Mouse (Mus musculus): ENCODE measurements around the gene Cltc. TPM values are rescaled to one million over a fixed set of nuclear protein-coding genes. Genes with fewer than 3 reads are reported as not detected.

The Cltc gene
- polyA plus RNA-seq, 1 experiment from 2014 or later = 133 TPM

DNA sequence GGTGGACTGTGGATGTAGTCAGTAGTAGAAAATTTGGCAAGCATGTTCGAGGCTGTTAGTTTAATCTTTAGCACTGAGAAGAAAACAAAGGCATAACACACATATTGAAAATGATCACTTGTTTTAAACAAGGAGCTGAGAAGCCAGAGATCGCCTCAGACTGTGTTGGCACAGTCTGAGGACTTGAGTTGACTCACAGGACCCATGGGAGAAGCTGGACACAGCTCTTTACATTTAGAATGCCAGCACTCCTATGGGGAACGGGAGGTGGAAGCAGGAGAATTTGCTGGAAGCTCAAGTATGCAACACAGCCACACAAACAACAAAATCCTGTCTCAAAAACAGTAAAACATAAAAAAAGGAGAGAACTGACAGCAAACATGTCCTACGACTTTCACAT, 103.3 kb downstream of the Cltc start:
- H3K27me3 ChIP-seq (replicated peaks) = no peaks in the 10 kb centered on the region
- no peak for ATAC-seq
- H3K9me3 ChIP-seq (replicated peaks) = no peaks in the 10 kb centered on the region
- H3K27ac ChIP-seq = peak overlapping the region; percentile 45; the same call in 1 of the 2 replicates
- no peak overlapping the region for H3K4me3 ChIP-seq
- peaks cover 40% of the 10 kb centered on the region for H3K36me3 ChIP-seq
- peaks cover 37% of the 10 kb centered on the region for H3K4me1 ChIP-seq
- no peak overlapping the region for H3K9ac ChIP-seq
- no peak overlapping the region for H3K4me2 ChIP-seq
- WGBS (ENCODE audit: insufficient replicate concordance) = 74% methylated on average over 4 of the region's 4 CpGs

DNA sequence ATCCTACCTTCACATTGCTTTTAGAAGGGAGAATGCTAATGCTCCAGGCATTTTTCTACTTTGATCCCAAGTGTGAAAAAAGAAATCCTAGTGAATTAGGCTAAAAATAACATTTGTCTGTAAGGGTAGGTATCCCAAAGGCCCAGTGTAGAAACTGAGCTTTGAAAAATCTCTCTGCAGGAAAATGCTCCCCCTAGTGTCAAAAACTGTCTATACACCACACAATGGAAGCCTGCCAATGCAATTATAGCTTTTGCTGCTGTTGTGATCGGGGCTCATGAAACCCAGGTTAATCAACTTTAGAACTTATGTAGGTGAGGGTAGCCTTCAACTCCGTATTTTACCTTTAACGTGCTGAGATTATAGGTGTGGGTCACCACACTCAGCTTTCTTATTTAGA, 103.9 kb downstream of the Cltc start:
- Histone ChIP-seq H3K4me1 (peaks cover 32% of the 10 kb centered on the region), H3K4me2 (no peak overlapping the region), H3K9ac (no peak overlapping the region), H3K27ac (no peak overlapping the region), H3K36me3 (peaks cover 34% of the 10 kb centered on the region), H3K4me3 (no peak overlapping the region), H3K9me3 (replicated peaks) (no peaks in the 10 kb centered on the region), H3K27me3 (replicated peaks) (no peaks in the 10 kb centered on the region)
- no peak for ATAC-seq
- 32% methylated on average over 3 of the region's 3 CpGs for WGBS (ENCODE audit: insufficient replicate concordance)

DNA sequence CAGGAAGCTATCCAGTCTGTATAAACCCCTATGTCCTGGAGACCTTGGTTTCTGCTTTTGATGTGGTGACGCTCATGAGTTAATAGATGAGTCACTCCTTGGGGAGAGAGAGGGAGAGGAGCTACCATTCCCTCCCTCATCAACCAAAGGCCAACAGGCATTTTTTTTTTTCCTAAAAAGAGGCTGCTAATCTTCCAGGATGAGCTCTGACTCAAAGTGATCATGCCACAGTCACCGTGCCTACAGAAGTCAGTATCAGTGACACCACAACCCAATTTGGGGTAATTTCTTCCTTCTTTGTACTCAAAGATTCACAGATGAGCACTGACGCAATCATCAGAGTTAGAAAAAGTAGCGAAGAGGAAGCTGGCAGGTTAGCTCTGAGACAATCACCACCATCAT, 104.8 kb downstream of the Cltc start:
- Histone ChIP-seq H3K4me2 (no peak overlapping the region), H3K27ac (no peak overlapping the region), H3K4me1 (peaks cover 25% of the 10 kb centered on the region), H3K9me3 (replicated peaks) (no peaks in the 10 kb centered on the region), H3K4me3 (no peak overlapping the region), H3K27me3 (replicated peaks) (no peaks in the 10 kb centered on the region), H3K9ac (no peak overlapping the region), H3K36me3 (peaks cover 35% of the 10 kb centered on the region)
- ATAC-seq = no peak
- 77% methylated on average over 4 of the region's 4 CpGs for WGBS (ENCODE audit: insufficient replicate concordance)

DNA sequence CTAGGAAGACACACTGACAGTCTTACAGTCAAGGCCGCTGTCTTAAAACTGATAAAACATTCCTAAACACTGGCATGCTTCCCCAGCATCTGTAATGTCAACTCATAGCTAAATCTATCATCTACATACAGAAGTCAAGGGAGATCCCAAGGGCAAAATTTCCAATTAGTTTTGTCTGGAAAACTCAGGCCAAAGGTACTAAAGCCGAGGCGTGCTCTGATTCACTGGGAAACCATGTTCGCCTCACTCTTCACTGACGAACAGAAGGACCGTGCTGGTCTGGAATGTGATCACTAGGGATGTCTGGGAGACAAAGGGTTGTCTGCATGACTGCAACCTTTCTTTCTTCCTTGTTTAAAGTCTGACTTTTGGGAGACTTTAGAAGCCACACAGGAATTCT, 106.7 kb downstream of the Cltc start:
- ATAC-seq = no peak
- Histone ChIP-seq H3K4me3 (no peak overlapping the region), H3K9ac (no peak overlapping the region), H3K27me3 (replicated peaks) (no peaks in the 10 kb centered on the region), H3K27ac (peak overlapping the region; percentile 6; the same call in 1 of the 2 replicates), H3K4me2 (no peak overlapping the region), H3K36me3 (peaks cover 32% of the 10 kb centered on the region), H3K4me1 (peaks cover 7% of the 10 kb centered on the region), H3K9me3 (replicated peaks) (no peaks in the 10 kb centered on the region)
- WGBS (ENCODE audit: insufficient replicate concordance) = 82% methylated on average over 6 of the region's 6 CpGs

DNA sequence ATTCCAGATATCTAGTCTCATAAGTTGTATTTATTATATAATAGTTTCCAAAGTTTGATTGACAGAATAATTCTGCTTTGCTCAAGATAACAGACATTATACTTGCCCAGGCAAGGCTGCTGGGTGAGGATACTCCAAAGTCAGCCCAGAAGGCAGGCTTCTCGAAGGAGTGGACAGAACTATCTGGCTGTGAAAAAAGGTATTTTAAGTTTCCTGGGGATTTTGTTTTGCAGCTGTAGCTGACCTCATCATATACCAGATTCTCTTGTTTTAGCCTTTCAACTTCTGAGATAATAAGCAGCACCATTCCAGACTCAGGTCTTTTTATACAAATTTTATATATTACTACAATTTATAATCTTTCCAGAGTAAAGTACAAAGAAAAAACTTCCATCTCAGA, 107.8 kb downstream of the Cltc start:
- Histone ChIP-seq H3K9ac (no peak overlapping the region), H3K36me3 (peaks cover 28% of the 10 kb centered on the region), H3K4me3 (no peak overlapping the region), H3K4me2 (no peak overlapping the region), H3K9me3 (replicated peaks) (no peaks in the 10 kb centered on the region), H3K27ac (no peak overlapping the region), H3K27me3 (replicated peaks) (no peaks in the 10 kb centered on the region), H3K4me1 (peaks cover 4% of the 10 kb centered on the region)
- no peak for ATAC-seq
- 71% methylated on average over 1 of the region's 1 CpGs for WGBS (ENCODE audit: insufficient replicate concordance)

DNA sequence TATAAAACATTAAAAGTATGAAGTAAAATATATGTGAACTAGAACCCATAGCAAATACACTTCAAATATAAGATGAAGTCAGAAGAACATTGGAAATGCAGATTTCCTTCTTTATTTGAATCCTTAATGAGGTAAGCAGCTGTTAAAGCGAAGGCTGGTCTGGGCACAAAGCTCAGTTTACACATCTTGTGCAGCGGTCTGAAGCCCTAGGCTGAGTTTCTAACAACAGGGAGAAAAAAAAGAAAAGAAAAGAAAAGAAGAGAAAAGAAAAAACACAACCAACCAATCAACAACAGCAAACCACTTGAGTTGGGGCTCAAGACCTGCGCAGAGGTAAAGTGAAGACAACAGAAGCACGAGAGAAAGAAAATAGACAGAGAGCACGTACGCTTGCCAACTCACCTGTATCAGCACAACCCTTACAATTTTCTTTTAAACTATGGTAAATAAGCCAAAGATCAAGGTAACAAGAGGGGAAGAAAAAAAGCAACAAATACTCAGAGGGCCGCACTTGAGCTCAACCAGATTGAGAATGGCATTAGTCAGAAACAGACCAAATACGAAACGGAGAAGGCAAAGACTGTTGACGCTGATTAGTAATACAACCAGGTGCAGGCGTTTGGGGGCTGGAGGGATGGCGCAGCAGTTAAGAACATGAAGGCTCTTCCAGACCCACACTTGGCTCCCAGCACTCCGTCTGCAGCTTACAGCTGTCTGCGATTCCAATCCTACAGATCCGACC, 109.5 kb downstream of the Cltc start:
- ATAC-seq = no peak
- Histone ChIP-seq H3K4me1 (no peaks in the 10 kb centered on the region), H3K9me3 (replicated peaks) (no peaks in the 10 kb centered on the region), H3K27me3 (replicated peaks) (no peaks in the 10 kb centered on the region), H3K36me3 (peaks cover 31% of the 10 kb centered on the region), H3K9ac (no peak overlapping the region), H3K4me3 (no peak overlapping the region), H3K4me2 (no peak overlapping the region), H3K27ac (no peak overlapping the region)
- 87% methylated on average over 15 of the region's 15 CpGs for WGBS (ENCODE audit: insufficient replicate concordance)

DNA sequence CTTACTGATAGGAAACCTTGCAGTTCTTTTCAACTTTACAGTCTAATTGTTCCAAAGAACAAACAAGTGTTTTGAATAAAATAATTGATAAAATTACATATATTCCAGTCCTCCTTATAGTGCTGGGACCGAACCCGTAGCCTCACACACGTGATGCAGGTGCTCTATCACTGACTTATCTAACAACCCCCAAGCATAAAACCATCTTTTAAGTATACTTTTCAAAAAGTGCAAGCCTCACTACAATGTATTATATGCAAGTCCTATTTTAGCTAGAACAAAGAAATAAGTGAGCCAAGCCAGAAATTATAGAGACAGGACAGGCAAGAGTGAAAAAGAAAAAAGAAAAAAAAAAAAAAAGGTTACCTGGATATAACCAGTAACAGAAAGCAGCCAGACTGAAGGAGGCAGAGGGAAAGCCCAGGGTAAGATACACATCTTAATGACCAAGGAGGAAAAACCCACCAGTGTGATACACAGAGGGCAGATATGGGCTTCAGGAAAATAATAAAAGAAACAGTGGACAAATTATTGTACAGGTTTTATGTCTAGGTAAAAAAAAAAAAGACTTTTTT, 110.4 kb downstream of the Cltc start:
- ATAC-seq = no peak
- Histone ChIP-seq H3K9me3 (replicated peaks) (no peaks in the 10 kb centered on the region), H3K4me2 (no peak overlapping the region), H3K9ac (no peak overlapping the region), H3K4me1 (no peaks in the 10 kb centered on the region), H3K36me3 (peaks cover 31% of the 10 kb centered on the region), H3K27ac (no peak overlapping the region), H3K4me3 (no peak overlapping the region), H3K27me3 (replicated peaks) (no peaks in the 10 kb centered on the region)
- WGBS (ENCODE audit: insufficient replicate concordance) = 85% methylated on average over 3 of the region's 3 CpGs

DNA sequence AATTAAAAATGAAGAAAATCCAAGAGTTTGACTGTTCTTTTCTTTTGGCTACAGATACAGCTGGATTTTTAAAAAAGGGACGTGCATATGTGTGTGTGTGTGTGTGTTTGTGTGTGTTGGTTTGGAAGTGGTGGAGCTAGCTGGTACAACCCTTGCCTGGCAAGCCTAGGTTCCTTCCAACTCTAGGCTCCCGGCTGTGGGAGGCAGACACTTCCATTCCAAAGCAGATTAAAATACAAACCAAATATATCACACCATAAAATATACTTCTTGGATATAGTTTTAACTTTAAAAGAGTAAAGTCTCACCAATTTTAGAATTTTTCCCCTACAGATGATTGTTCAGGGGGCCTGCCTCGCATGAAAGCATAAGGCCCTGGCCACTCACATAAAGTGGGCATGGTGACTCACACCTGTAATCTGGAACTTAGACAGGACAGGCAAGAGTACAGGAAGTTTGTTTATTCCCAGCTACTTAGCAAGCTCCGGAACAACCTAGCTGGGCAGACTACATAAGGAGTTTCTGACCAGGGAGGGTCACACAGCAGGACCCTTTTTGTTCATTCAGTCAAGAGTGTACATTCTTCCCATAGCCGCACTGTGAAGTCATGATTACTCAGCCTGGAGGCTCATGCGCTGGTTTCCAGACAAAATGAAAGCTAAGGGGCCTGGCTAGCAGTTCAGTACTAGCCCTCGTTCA, 111.1 kb downstream of the Cltc start:
- H3K36me3 ChIP-seq = peaks cover 34% of the 10 kb centered on the region
- H3K27ac ChIP-seq = no peak overlapping the region
- no peak for ATAC-seq

DNA sequence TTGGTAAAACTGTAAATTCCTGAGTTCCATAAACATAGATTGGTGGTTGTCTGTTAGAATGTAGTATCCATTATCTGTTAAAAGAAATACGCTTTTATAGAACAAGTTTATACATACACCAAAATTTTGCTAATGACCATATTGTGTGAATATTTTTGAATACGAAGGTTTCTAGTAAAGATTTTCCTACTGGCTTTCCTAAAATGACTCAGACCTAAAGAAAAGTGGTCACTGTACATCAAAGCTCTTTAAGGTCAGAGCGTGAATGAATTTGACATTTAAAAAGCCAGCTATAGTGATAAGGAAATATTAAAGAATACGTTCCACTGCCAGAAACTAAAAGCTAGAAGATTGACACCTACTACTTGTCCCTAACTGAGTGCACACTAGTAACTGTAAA, 112.8 kb downstream of the Cltc start:
- WGBS (ENCODE audit: insufficient replicate concordance) = 89% methylated on average over 4 of the region's 4 CpGs
- Histone ChIP-seq H3K4me2 (no peak overlapping the region), H3K27ac (no peak overlapping the region), H3K36me3 (peaks cover 42% of the 10 kb centered on the region), H3K9ac (no peak overlapping the region), H3K4me3 (no peak overlapping the region), H3K27me3 (replicated peaks) (no peaks in the 10 kb centered on the region), H3K9me3 (replicated peaks) (no peaks in the 10 kb centered on the region), H3K4me1 (no peaks in the 10 kb centered on the region)
- no peak for ATAC-seq

More for the DNA sequence above, 111.1 kb downstream of the Cltc start:
- WGBS (ENCODE audit: insufficient replicate concordance) = 81% methylated on average over 7 of the region's 7 CpGs
- Histone ChIP-seq H3K9ac (no peak overlapping the region), H3K4me3 (no peak overlapping the region), H3K9me3 (replicated peaks) (no peaks in the 10 kb centered on the region), H3K4me2 (no peak overlapping the region), H3K4me1 (no peaks in the 10 kb centered on the region), H3K27me3 (replicated peaks) (no peaks in the 10 kb centered on the region)

Other genes with a start within 250 kb of the Cltc start
- gene Rps6kb1, start 212.8 kb downstream of the Cltc start, polyA plus RNA-seq (2016; fragmentation: Nextera tagmentation; extraction: Ambion mirVana) = 35.9 and 40.6 TPM in 2 replicates
- 13.7 and 14.8 TPM in 2 replicates for gene Tubd1, start 212.6 kb downstream of the Cltc start, polyA plus RNA-seq (2016; fragmentation: Nextera tagmentation; extraction: Ambion mirVana)
- gene Vmp1, start 73.7 kb downstream of the Cltc start, polyA plus RNA-seq (2016; fragmentation: Nextera tagmentation; extraction: Ambion mirVana) = 102 and 110 TPM in 2 replicates
- 26.1 and 26.8 TPM in 2 replicates for gene Ptrh2, start 73.6 kb downstream of the Cltc start, polyA plus RNA-seq (2016; fragmentation: Nextera tagmentation; extraction: Ambion mirVana)
- 10.0 TPM in 2 replicates for gene Dhx40, start 50.2 kb upstream of the Cltc start, polyA plus RNA-seq (2016; fragmentation: Nextera tagmentation; extraction: Ambion mirVana)
- 1.3 and 1.4 TPM in 2 replicates for gene Ypel2, start 236.1 kb upstream of the Cltc start, polyA plus RNA-seq (2016; fragmentation: Nextera tagmentation; extraction: Ambion mirVana)

Data from liver, embryonic 12.5 days (tissue).